Mouse (Mus musculus) testis, adult 2 months (tissue): ENCODE results near the gene Fryl. TPM values are rescaled to one million over a fixed set of nuclear protein-coding genes. Genes with fewer than 3 reads are reported as not detected.
"Not testable (repeated sequence)": the region's sequence is repeated elsewhere in the genome, so short reads cannot be mapped to it uniquely, and the experiment has no call there.

Experiments
- H3K27ac ChIP-seq: fragments of 200-500 bp; 2 replicates; pipeline ENCODE4 v1.5.1; 2012; ENCODE audit warnings: low read depth, low read length; ENCODE audit not compliant: control insufficient read depth, insufficient read depth
- H3K27me3 ChIP-seq: fragments of 200-500 bp; 2 replicates; pipeline ENCODE4 v1.6.1; 2012; ENCODE audit warnings: mild to moderate bottlenecking, low read length, moderate library complexity; ENCODE audit not compliant: control insufficient read depth, insufficient read depth
- H3K36me3 ChIP-seq: fragments of 200-500 bp; 2 replicates; pipeline ENCODE4 v1.6.1; 2012; ENCODE audit warnings: mild to moderate bottlenecking, low read length; ENCODE audit not compliant: control insufficient read depth, insufficient read depth
- H3K4me1 ChIP-seq: fragments of 200-500 bp; 2 replicates; pipeline ENCODE4 v1.6.1; 2012; ENCODE audit warnings: low read length; ENCODE audit not compliant: control insufficient read depth, insufficient read depth
- H3K4me3 ChIP-seq: fragments of 200-500 bp; 2 replicates; pipeline ENCODE4 v1.5.1; 2012; ENCODE audit warnings: low read depth, mild to moderate bottlenecking, low read length, moderate library complexity, mixed read lengths; ENCODE audit not compliant: control insufficient read depth
- CTCF ChIP-seq: fragments of 200-500 bp; IDR thresholded peaks from 2 replicates; pipeline ENCODE4 v1.5.1; 2012; ENCODE audit warnings: low read depth, mild to moderate bottlenecking, inconsistent platforms, low read length, moderate library complexity; ENCODE audit not compliant: control insufficient read depth, insufficient read depth, insufficient replicate concordance
- POLR2A ChIP-seq: fragments of 200-500 bp; IDR thresholded peaks from 2 replicates; pipeline ENCODE4 v1.6.1; 2012; ENCODE audit warnings: low read depth, mild to moderate bottlenecking, inconsistent platforms, low read length, moderate library complexity; ENCODE audit not compliant: control insufficient read depth
- polyA plus RNA-seq: library from polyadenylated mRNA; depleted of rRNA; stranded (reverse); fragments of >200 nt; gene quantifications from 2 replicates; pipeline ENCODE4 v1.2.3, GENCODE M21; 2012

Gene Fryl
- polyA plus RNA-seq, 1 experiment, result 21.6 TPM

DNA sequence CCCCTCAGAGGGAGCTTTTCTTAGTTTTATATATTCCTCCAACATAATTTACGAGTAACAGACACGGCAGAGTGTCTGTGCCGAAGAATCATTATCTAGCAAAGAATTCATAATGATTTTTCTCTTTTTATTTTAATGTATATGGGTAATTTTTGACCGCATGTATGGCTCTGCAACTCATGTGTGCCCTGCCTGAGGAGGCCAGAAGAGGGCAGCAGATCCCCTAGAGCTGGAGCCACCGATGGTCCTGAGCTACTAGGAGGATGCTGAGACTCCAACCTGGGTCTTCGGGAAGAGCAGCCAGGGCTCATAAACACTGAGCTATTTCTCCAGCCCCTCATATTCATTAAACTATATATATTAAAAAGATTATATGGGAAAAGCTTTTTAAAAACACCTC is 200.0 kb downstream of the Fryl start:
- TF ChIP-seq POLR2A, result no peak
- TF ChIP-seq CTCF, result peak; percentile 39; the same call in 1 of the 2 replicates
- no peaks in the 10 kb centered on the region for H3K4me1 ChIP-seq
- no peak overlapping the region for H3K27ac ChIP-seq
- H3K36me3 ChIP-seq, result no peaks in the 10 kb centered on the region
- no peaks in the 10 kb centered on the region for H3K27me3 ChIP-seq
- H3K4me3 ChIP-seq, result no peak overlapping the region

DNA sequence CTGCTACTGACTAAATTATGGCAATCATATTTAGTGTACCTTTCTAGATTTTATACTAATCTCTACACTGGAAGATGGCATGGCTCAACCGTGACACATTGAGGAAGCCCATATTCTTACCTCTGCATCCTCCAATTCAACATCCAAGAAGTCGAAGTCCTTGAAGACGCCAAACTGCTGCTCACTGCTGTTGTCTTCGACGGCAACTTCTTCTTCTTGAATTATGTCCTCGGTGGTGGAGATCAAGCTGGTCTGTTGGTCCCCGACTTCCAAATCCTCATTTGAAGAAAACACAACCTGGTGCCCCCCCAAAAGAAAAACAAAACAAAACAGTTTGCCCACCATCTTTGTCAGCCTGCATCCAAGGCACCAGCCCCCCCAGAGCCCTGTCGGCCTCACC is 202.5 kb downstream of the Fryl start:
- Histone ChIP-seq H3K36me3 (peaks cover 1% of the 10 kb centered on the region), H3K4me3 (no peak overlapping the region), H3K27me3 (no peaks in the 10 kb centered on the region)

DNA sequence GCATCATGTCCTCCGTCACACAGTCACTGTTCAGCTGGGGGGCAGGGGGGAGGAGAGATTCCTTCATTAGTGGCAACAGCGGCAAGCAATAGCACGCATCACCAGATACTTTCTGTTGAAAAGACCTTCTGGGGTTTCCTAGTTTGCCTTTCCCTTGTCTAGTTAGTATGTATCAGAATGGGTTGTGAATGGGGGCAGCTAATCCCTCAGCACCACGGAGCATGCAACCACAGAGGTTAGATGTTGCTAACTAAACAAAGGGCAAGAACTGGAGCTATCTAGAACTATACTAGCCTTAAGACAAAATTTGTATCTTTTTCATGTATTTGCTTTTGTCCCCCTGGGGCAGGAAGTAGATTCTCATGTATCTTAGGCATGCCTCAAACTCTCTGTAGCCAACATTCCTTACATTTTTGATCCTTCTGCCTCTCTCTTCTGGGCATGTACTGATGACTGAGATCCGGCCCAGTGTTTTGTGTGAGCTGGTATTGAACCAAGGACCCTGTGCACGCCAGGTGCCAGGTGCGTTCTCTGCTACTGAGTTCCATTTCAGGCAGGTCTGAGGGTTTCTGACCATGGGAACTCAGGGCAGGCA is 208.7 kb downstream of the Fryl start:
- TF ChIP-seq POLR2A (no peak), CTCF (no peak)
- Histone ChIP-seq H3K27ac (no peak overlapping the region), H3K4me1 (no peaks in the 10 kb centered on the region; the same call in 1 of the 2 replicates), H3K36me3 (peaks cover 1% of the 10 kb centered on the region), H3K4me3 (no peak overlapping the region), H3K27me3 (no peaks in the 10 kb centered on the region)

More for the DNA sequence above, 202.5 kb downstream of the Fryl start:
- no peaks in the 10 kb centered on the region for H3K4me1 ChIP-seq
- TF ChIP-seq CTCF, result no peak
- TF ChIP-seq POLR2A, result no peak
- H3K27ac ChIP-seq, result no peak overlapping the region

- H3K36me3 ChIP-seq, result no peaks in the 10 kb centered on the region
- no peak for TF ChIP-seq CTCF
- no peak for TF ChIP-seq POLR2A
- H3K27me3 ChIP-seq, result no peaks in the 10 kb centered on the region
- no peaks in the 10 kb centered on the region; the same call in 1 of the 2 replicates for H3K4me1 ChIP-seq
- no peak overlapping the region for H3K27ac ChIP-seq
- H3K4me3 ChIP-seq, result no peak overlapping the region
Observed at GRCm38 (mm10) chr5:73044055-73044454, 212.4 kb downstream of the Fryl start.

DNA sequence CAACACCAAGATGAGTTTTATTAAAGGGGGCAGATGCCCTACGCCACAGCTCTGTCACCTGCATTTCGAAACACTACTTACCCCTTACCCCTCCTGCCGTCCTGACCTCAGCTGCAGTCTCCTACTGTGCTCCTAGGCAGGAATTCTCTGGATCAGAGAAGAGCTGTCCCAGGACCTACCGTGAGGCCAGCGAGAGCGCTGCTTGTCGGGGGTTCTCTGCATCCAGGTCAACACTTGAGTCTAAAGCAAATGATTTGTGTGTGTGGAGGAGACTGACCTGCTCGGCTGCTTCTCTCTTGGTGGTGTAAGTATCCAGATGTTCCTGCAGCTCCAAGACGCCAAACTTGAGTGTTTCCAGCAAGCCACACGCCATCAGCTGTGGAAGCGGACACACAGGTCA is 223.9 kb downstream of the Fryl start:
- H3K36me3 ChIP-seq, result no peaks in the 10 kb centered on the region; the same call in 1 of the 2 replicates
- no peaks in the 10 kb centered on the region for H3K4me1 ChIP-seq
- H3K27me3 ChIP-seq, result no peaks in the 10 kb centered on the region
- H3K27ac ChIP-seq, result no peak overlapping the region
- no peak overlapping the region for H3K4me3 ChIP-seq
- TF ChIP-seq POLR2A (no peak), CTCF (no peak)

- no peaks in the 10 kb centered on the region; the same call in 1 of the 2 replicates for H3K36me3 ChIP-seq
- H3K27ac ChIP-seq, result no peak overlapping the region
- TF ChIP-seq CTCF, result no peak
- no peak for TF ChIP-seq POLR2A
- no peaks in the 10 kb centered on the region for H3K4me1 ChIP-seq
- no peaks in the 10 kb centered on the region for H3K27me3 ChIP-seq
- H3K4me3 ChIP-seq, result no peak overlapping the region
Observed at GRCm38 (mm10) chr5:73028646-73029045, 227.8 kb downstream of the Fryl start.

- TF ChIP-seq POLR2A (no peak), CTCF (no peak)
- Histone ChIP-seq H3K27me3 (no peaks in the 10 kb centered on the region), H3K27ac (no peak overlapping the region), H3K36me3 (no peaks in the 10 kb centered on the region), H3K4me1 (no peaks in the 10 kb centered on the region), H3K4me3 (no peak overlapping the region)
Observed at GRCm38 (mm10) chr5:73023801-73024200, 232.6 kb downstream of the Fryl start.

GRCm38 (mm10) chr5:73014745-73015144 is 241.7 kb downstream of the Fryl start:
- Histone ChIP-seq H3K4me1 (peaks cover 2% of the 10 kb centered on the region; the same call in 1 of the 2 replicates), H3K36me3 (no peaks in the 10 kb centered on the region), H3K27ac (no peak overlapping the region), H3K4me3 (no peak overlapping the region), H3K27me3 (no peaks in the 10 kb centered on the region)
- TF ChIP-seq POLR2A, result no peak
- TF ChIP-seq CTCF, result no peak

- H3K27ac ChIP-seq, H3K4me1 ChIP-seq, H3K36me3 ChIP-seq, H3K4me3 ChIP-seq, H3K27me3 ChIP-seq: not testable (repeated sequence)
Observed at GRCm38 (mm10) chr5:73013611-73014287, 242.7 kb downstream of the Fryl start.

DNA sequence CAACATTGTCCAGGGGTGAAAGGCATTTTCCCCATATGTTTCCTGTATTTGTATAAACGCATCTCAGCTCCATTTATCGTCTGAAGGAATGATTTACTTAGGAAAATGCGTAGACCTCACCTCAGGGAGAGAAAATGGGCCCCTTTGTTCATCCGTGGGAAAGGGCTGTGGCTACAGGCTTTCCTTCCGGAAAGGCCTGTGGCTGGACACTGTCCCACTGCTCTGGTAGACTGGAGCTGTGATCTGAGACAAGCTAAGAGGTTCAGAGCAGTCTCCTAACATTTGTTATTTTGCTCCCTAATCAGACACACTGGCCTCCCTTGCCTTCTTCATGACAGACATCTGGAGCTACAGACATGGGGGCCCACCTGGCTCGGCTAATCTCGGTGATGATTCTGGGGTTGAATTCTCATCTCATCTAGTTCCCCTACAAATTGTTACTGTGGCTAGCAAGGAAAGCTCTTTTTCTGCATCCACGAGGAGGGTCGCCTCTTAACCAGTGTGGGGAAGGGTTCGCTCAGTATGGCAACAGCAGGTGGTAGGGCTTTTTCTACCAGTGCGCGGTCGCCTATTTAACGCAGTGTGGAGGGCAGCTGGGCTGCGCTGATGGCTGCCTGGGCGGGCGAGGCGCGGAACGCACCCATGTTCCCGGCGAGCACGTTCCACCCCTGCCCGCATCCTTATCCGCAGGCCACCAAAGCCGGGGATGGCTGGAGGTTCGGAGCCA is 243.4 kb downstream of the Fryl start:
- not testable (repeated sequence) for H3K4me1 ChIP-seq, H3K27me3 ChIP-seq, H3K27ac ChIP-seq, H3K4me3 ChIP-seq, H3K36me3 ChIP-seq

DNA sequence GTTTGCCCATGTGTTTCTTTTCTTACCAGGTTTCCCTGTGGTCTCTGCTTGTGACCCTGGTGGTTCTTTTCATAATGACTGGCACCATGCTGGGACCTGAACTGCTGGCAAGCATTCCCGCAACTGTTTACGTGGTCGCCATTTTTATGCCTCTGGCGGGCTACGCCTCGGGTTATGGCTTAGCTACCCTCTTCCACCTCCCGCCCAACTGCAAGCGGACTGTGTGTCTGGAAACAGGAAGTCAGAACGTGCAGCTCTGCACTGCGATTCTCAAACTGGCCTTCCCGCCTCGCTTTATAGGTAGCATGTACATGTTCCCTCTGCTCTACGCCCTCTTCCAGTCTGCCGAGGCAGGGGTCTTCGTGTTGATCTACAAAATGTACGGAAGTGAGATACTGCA is 244.6 kb downstream of the Fryl start:
- not testable (repeated sequence) for H3K4me1 ChIP-seq, H3K27me3 ChIP-seq, H3K36me3 ChIP-seq, H3K27ac ChIP-seq
- H3K4me3 ChIP-seq, result peak overlapping the region; percentile 27
